Mouse (Mus musculus) E14TG2a.4 (cell line): ENCODE measurements around the gene Rgs9.

Experiments
- H3K27me3 ChIP-seq: 2 replicates; pipeline ENCODE4 v1.6.1; 2014; ENCODE audit warnings: low read length, control low read depth; ENCODE audit not compliant: insufficient read depth
- H3K36me3 ChIP-seq: 2 replicates; pipeline ENCODE4 v1.6.1; 2014; ENCODE audit warnings: low read length, control low read depth; ENCODE audit not compliant: insufficient read depth
- H3K4me1 ChIP-seq: replicated peaks from 2 replicates; pipeline ENCODE4 v1.6.1; 2014; ENCODE audit warnings: low read depth, low read length, control low read depth
- H3K4me3 ChIP-seq: replicated peaks from 2 replicates; pipeline ENCODE4 v1.5.1; 2014; ENCODE audit warnings: mild to moderate bottlenecking, low read length
- H3K9me3 ChIP-seq: 2 replicates; pipeline ENCODE4 v1.6.1; 2014; ENCODE audit warnings: low read length, control low read depth
- CTCF ChIP-seq: conservative IDR thresholded peaks from 2 replicates; pipeline ENCODE4 v1.5.1; 2014; ENCODE audit warnings: low read length
- NANOG ChIP-seq: IDR thresholded peaks from 2 replicates; pipeline ENCODE4 v1.6.1; 2014; ENCODE audit warnings: borderline replicate concordance, low read length, mixed read lengths
- POU5F1 ChIP-seq: IDR thresholded peaks from 2 replicates; pipeline ENCODE4 v1.6.1; 2014; ENCODE audit warnings: low read length, borderline replicate concordance

Gene Rgs9

GRCm38 (mm10) chr11:109260561-109260960, 37.4 kb downstream of the Rgs9 start:
- Histone ChIP-seq H3K27me3 (no peaks in the 10 kb centered on the region), H3K4me1 (no peaks in the 10 kb centered on the region)

GRCm38 (mm10) chr11:109258941-109259910, 38.7 kb downstream of the Rgs9 start:
- Histone ChIP-seq H3K36me3 (no peaks in the 10 kb centered on the region), H3K9me3 (no peaks in the 10 kb centered on the region), H3K4me3 (no peak overlapping the region), H3K4me1 (no peaks in the 10 kb centered on the region), H3K27me3 (no peaks in the 10 kb centered on the region)
- TF ChIP-seq CTCF: no peak
- no peak for TF ChIP-seq POU5F1
- no peak for TF ChIP-seq NANOG

More at GRCm38 (mm10) chr11:109260561-109260960, 37.4 kb downstream of the Rgs9 start:
- TF ChIP-seq POU5F1: no peak
- TF ChIP-seq NANOG: no peak
- Histone ChIP-seq H3K36me3 (no peaks in the 10 kb centered on the region), H3K4me3 (no peak overlapping the region), H3K9me3 (no peaks in the 10 kb centered on the region)

- Histone ChIP-seq H3K9me3 (no peaks in the 10 kb centered on the region), H3K36me3 (no peaks in the 10 kb centered on the region), H3K27me3 (no peaks in the 10 kb centered on the region), H3K4me1 (no peaks in the 10 kb centered on the region), H3K4me3 (no peak overlapping the region)
- TF ChIP-seq NANOG (no peak), POU5F1 (no peak), CTCF (no peak)
Measured at GRCm38 (mm10) chr11:109257824-109258223, 40.1 kb downstream of the Rgs9 start.

- TF ChIP-seq NANOG (no peak), CTCF (no peak), POU5F1 (no peak)
- Histone ChIP-seq H3K4me3 (no peak overlapping the region), H3K9me3 (no peaks in the 10 kb centered on the region), H3K36me3 (no peaks in the 10 kb centered on the region), H3K4me1 (no peaks in the 10 kb centered on the region), H3K27me3 (no peaks in the 10 kb centered on the region)
Measured at GRCm38 (mm10) chr11:109255022-109255421, 42.9 kb downstream of the Rgs9 start.

GRCm38 (mm10) chr11:109252483-109252882, 45.4 kb downstream of the Rgs9 start:
- no peak overlapping the region for H3K4me3 ChIP-seq
- H3K9me3 ChIP-seq: no peaks in the 10 kb centered on the region
- H3K4me1 ChIP-seq: no peaks in the 10 kb centered on the region
- no peaks in the 10 kb centered on the region for H3K36me3 ChIP-seq
- no peak for TF ChIP-seq POU5F1
- no peak for TF ChIP-seq NANOG
- TF ChIP-seq CTCF: no peak
- H3K27me3 ChIP-seq: no peaks in the 10 kb centered on the region

GRCm38 (mm10) chr11:109250566-109250965, 47.4 kb downstream of the Rgs9 start:
- TF ChIP-seq POU5F1 (no peak), NANOG (no peak), CTCF (no peak)

GRCm38 (mm10) chr11:109246920-109247319, 51.0 kb downstream of the Rgs9 start:
- Histone ChIP-seq H3K27me3 (peaks cover 20% of the 10 kb centered on the region), H3K4me1 (peaks cover 5% of the 10 kb centered on the region), H3K4me3 (no peak overlapping the region), H3K36me3 (no peaks in the 10 kb centered on the region), H3K9me3 (no peaks in the 10 kb centered on the region)
- TF ChIP-seq POU5F1 (no peak), NANOG (no peak), CTCF (no peak)

More at GRCm38 (mm10) chr11:109250566-109250965, 47.4 kb downstream of the Rgs9 start:
- Histone ChIP-seq H3K27me3 (peaks cover 11% of the 10 kb centered on the region), H3K36me3 (no peaks in the 10 kb centered on the region), H3K4me3 (no peak overlapping the region), H3K4me1 (no peaks in the 10 kb centered on the region), H3K9me3 (no peaks in the 10 kb centered on the region)

- Histone ChIP-seq H3K27me3 (peaks cover 20% of the 10 kb centered on the region), H3K4me3 (peak overlapping the region; percentile 70), H3K36me3 (no peaks in the 10 kb centered on the region), H3K9me3 (no peaks in the 10 kb centered on the region), H3K4me1 (peaks cover 9% of the 10 kb centered on the region)
- TF ChIP-seq CTCF (peak; percentile 60), POU5F1 (no peak), NANOG (no peak)
Measured at GRCm38 (mm10) chr11:109244635-109245360, 53.1 kb downstream of the Rgs9 start.
